Mouse (Mus musculus): ENCODE measurements around the gene H2-DMb1. TPM values are rescaled to one million over a fixed set of nuclear protein-coding genes. Genes with fewer than 3 reads are reported as not detected.

Gene H2-DMb1
- total RNA-seq, 2 experiments from 2014 or later = 0.65 to 0.98 TPM

DNA sequence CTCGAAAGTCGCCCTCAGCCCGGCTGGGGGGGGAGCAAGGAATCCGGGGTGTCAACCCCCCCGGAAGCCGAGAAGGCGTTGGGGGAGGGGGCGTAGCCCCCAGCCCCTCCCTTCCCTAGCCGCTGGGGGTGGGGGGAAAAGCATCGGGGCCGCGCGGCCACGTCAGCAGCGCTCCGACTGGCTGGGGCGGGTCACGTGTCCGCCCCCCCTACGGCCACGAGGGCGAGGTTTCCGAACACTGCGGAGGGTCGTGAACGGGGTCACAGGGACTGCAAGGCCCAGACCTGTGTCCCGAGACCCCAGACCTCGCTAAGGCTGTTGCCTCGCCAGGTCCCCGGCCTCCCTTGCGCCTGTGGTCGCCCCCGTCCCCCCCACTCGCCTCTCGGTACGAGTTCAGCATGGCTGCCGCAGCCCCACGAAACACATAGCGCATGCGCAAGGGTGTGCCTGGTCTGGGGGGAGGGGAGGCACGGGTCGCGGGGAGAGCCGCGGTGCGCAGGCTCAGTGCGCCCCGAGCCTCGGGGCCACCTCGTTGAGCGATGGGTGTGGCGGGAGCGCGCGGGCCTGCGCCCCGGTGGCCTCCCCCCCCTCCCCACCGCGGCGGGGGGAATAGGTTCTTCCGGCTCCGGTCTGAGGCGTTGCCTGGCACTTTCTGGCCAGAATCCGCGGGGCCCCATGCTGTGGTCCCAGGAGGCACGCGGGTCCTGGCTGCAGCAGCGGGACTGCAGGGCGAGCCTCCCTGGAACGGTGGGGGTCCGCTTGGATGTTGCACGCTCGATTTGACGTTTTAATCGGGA is 30.5 kb upstream of the H2-DMb1 start, which contains the start of gene Brd2:
TSS of gene Brd2 (minus strand) at position 447 of the 797 bp plus-strand sequence.
- DNase-seq (ENCODE audit: low spot score in 2 of 2) = peak; percentile 97 to 99

DNA sequence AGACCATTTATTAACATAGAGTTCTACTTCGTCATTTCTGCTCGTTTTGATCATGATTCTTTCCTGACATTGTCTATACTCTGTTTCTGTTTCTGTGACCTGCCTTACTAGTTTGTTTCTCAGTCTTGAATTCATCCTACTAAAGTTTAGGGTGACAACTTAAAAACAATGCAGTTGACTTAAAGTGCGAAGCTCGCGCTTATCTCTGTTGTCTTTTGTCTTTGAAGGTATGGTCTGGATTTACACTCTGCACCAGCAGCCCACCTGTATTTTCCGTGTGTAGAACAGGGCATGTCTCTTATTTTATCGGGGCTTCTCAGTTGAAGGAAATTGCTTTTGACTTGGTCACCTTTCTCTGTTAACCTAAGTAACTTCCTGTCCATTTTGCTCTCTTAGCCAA is 29.8 kb upstream of the H2-DMb1 start:
- no peak for DNase-seq (ENCODE audit: low spot score in 2 of 2)

DNA sequence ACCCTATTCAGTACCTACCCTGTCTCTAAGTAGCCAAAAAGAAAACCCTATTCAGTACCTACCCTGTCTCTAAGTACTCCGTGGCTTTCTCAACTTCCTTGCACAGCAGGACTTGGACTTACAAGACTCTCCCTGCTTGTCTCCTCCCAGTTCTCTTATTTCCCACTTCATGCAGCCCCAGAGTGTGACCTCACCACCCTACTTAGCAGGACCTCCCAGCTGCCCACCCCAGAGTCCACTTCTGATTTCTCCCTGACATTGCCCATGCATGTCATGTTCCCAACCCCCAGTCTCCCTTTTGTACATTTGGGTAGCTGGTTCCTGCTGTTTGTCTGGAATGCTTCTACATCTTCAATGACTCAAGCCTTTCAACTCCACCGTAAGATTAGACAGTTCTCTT is 29.4 kb upstream of the H2-DMb1 start:
- no peak for DNase-seq (ENCODE audit: low spot score in 2 of 2)

DNA sequence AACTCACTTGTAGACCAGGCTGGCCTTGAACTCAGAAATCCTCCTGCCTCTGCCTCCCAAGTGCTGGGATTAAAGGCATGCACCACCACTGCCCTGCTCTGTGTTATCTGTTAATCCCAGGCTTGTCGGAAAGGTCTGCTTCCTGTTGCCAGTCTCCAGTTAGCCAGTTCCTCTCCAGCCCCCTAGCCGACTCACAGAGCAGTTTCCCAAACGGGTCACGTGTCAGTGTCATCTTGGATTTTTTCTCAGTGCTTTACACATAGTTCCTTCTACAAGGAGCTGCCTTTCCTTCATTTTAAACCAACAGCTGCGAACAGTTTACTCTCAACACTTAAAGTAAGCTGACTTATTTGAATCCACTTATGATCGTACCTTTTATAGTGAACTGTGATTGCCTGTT is 28.2 kb upstream of the H2-DMb1 start:
- DNase-seq (ENCODE audit: low spot score in 2 of 2) = no peak

DNA sequence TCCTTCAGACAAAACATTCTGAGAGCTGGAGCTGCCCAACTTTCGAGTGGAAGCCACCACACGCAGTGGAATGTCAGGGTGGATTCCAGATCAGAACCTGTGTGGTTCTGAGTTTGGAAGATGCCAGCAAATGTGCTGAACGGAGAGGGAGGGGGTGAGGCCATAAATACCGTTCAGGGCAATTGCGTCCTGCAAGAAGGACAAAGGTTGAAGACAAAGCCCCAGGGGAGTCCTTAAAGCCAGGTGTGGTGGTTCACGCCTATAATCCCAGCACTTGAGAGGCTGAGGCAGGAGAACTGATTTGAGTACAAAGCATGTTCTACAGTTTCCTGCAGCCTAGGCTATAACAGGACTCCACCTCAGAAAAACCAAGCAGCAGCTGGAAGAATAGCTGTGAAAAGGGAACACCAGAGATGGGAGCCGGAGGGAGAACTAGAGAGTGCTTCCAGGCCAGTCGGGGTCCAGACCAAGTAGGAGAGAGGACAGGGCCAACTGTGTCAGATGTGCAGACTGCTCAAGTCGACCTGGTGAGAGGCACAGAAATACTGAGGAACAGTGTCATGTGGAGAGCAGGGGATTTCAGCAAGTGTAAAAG is 25.9 kb upstream of the H2-DMb1 start:
- DNase-seq (ENCODE audit: low spot score in 2 of 2) = no peak

DNA sequence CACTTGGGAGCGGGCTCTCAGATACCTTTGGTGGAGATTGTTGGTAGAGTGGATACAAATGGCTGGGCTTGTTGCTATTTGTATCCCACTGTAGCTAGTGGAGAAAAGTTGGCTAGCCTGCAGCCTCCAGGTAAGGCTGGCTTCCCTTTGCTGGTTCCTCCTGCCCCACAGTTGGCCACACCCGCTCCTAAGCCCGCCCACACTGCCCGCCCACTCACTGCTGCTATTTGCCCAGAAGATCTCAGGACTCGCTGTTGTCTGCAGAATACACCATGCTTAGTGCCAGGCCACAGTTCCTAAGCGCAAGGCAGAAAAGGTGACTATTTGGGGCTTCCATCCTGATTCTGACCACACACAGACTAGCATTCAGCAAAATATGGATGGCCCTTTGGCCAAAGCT is 25.4 kb upstream of the H2-DMb1 start:
- DNase-seq (ENCODE audit: low spot score in 2 of 2) = no peak

DNA sequence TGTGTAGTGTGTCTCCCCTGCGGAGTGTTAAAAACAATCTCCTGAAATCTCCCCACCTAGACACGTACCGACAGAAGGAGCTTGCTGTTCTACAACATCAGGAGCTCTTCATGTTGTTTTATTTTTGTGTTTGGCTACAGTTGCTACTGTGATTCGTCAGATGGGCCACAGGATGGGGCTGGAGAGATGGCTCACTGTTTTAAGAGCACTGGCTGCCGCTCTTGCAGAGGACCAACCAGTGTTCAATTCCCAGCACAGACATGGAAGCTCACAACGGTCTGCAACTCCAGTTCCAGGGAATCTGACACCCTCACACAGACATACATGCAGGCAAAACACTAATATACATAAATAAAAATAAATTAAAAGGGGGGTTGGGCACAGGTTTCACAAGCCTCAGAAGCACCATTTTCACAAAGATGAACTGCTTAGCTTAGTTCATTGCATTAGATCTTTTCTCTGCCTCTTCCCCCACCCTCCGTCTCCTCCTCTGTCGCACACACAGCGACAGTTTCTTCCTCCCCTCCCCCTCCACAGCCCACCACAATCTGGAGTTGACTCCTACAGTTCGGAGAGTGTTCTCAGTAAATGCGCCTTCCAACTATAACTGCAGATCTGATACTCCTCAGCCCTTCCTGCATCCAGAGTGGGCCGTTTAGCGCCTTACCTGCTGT is 24.5 kb upstream of the H2-DMb1 start:
- DNase-seq (ENCODE audit: low spot score in 2 of 2) = no peak

DNA sequence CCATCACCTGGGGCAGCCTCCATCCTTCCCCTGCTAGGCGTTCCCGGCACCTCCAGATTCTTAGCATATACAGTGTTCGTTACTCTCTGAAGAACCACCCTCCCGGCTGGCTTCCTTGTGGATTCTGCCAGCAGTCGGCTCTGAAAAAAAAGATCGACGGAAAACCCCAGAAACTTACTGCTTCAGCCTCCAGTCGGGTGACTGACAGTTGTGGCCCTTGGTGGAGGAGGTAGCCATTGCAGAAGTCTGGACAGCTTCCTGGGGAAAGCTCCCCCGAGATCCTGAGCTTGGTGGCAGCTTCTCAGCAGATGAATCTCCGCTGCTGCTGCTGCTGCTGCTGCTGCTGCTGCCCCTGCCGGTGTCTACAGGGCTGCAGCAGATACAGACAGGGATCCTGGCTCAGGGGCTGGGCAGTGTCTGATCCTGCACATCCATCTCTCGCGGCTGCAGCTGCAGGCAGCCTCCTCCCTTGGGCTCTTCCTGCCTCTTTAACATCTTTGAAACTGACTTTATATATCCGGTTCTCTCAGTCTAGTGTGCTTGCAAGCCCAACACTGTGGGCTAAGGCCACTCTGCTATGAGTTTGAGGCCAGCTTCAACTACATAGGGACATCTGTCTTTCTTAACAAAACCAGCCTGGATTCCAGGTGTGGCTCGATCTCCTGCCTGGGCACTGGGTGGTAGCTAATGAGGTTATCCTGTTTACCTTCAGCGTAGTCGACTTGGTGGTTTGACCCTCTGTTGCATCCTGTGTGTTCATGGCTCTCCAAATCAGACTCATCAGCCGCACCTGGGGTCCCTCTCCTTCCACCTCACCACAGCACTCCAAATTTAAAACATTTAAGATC is 23.7 kb upstream of the H2-DMb1 start:
- DNase-seq (ENCODE audit: low spot score in 2 of 2) = no peak

DNA sequence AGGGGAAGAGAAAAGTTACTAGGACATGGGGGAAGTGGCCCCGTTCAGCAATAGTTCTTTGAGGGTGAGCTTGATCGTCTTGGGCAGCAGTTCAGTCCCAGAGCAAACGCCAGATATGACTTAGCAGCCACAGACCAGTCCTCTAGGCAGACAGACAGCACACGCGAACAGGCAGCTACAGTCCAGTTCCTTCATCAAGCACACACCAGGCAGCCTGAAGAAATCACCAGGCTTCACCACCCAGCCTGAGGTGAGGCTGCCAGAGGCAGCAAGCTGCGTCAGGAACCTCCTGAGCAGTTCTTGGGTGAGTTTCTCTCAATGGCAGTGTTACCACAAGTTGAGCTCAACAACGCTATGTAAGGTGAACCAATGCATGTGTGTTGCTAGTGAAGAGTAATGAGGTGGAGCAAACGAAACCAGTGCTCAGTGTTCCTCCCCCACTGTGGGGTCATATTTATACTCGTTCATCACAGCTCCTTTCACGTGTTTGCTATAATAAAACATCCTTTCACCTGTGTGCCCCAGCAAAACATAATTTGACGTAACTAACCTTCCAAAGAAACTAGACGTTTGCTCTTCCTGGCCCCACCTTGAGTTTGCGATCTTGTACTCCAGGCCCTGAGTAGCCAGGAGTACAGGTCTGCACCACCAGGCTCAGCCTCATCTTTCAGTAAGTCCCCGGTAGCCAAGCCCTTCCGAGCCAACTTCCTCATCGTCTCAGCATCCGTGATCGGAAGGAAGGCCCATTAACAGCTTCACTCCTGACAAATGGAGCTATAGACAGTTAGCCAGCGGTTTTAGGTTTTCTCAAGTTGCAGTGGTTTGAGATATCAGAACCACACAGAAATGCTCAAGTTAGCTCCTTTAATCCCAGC is 22.6 kb upstream of the H2-DMb1 start:
- DNase-seq (ENCODE audit: low spot score in 2 of 2) = no peak

DNA sequence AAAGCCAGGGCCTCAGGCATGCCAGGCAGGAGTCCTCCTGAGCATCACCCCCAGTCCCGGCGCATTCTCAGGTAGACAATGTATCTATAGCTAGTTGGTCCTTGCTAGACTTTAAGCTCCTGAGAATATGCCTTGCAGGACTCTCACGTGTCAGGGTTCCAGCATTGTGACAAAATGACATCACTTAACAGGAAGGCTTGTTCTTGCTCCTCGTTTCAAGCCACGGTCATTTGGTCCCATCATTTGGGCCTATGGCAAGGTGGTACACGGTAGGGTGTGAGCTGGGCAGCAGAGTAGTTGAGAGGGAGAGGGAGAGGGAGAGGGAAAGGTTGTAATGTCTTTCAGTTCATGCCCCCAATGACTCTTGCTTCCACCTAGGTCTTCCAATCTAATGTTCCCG is 21.0 kb upstream of the H2-DMb1 start:
- DNase-seq (ENCODE audit: low spot score in 2 of 2) = no peak

DNA sequence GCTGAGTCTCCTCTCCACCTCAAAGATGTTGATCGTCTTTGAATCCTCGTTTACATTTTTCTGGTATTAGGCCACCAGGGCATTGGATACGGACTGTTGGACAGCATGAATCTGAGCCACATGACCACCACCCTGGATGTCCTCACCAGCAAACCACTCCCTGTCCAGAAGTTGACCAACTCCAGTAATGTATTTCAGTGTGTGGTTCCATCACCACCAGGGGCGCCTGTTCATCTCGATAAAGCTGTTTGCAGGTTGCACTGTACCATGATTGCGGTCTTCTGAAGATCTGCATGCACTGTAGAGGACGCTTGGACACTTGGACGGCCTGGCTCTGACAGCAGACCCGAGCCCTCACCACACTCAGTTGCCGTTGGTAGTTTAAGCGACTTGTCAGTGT is 19.6 kb upstream of the H2-DMb1 start:
- DNase-seq (ENCODE audit: low spot score in 2 of 2) = no peak

DNA sequence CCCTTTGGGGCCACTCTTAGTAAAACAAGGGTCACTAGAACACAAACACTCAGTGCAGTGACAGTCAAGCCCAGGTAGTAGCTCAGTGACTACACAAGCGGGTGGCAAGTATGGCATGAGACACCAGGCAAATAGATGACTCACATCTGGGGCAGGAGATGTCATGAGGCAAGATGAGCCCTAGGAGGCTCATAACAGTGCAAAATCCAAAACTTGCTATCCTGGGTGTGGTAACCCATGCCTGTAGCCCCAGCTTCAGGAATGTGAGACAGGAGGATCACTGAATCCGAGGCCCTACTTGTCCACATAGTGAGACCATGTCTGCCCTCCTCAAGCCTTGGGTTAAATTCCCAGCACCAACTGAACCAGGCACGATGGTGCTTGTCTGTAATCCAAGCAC is 18.4 kb upstream of the H2-DMb1 start:
- DNase-seq (ENCODE audit: low spot score in 2 of 2) = no peak

DNA sequence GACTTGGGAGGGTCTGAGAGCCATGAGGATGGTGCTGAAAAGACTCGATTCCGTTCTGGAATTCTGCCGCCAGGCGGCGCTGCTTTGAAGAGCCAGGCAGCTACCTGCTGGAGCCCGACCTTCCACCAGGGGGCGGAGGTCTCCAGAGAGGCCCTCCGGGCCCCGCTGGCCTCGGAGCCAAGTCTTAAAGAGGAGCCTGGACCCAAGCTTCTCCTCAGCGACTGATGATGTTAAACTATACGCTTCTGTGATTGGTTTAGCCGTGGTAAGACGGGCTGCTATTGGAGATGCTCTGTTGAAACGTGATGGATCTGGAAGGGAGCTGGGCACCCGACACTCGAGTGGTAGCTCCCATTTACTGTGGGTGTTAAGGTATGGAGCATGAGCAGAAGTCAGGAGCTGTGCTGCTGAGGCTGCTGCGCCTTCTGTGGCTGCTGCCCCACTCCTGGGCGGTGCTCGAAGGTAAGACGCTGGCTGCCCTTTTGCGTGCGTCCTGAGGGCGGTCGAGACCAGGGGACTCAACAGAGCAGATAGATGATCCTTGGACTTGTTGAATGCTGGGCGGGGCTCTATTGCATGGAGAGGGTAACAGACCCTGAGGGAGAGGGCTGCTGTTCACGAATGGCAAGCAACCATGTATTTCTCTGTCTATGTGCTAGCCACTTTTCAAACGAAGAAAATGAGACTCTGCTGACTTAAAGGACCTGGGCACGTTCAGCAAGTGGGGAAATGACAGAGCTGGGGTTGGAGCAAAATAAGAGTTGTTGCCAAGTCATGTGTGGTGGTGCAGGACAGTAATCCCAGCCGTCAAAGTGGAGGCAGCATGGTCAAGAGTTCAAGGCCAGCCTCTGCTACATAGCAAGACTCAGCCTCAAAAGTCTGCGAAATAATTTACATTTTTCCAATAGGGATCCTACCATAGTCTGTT is 17.3 kb upstream of the H2-DMb1 start:
- DNase-seq (ENCODE audit: low spot score in 2 of 2) = peak; percentile 98 to 99

DNA sequence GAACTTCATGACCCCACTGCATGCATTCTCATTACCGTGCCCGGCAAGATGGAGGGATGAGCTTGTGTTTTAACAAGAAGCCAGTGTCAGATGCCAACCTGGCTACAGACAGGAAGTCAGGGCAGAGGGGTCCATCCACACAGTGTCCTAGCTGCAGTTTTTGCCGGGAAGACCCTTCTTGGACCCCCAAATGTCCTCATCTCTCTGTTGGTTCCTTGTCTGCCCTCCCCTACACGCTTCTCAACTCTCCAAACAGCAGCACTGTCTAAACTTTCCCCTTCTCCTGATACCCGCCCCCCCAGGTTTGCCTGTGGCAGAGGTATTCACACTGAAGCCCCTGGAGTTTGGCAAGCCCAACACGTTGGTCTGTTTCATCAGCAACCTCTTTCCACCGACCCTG is 15.3 kb upstream of the H2-DMb1 start:
- DNase-seq (ENCODE audit: low spot score in 2 of 2) = no peak

DNA sequence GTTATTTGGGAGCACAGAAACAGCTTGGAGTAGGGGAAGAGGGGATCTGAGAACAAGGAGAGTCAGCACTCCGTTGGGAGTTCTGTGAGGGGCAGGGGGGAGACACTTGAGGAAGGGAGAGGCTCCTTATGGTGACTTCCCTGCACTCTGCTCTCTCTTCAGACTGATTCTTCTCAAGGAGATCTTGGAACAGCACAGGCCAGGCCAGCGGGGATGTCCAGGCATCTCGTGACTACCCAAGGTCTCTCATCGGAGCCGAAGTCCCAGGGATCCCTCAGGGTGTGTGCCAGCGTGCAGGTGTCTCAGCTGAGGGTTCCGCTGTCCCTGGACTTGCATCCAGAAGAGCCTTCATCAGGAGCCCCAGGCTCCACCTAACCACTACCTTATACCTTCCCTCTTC is 14.2 kb upstream of the H2-DMb1 start:
- no peak for DNase-seq (ENCODE audit: low spot score in 2 of 2)

DNA sequence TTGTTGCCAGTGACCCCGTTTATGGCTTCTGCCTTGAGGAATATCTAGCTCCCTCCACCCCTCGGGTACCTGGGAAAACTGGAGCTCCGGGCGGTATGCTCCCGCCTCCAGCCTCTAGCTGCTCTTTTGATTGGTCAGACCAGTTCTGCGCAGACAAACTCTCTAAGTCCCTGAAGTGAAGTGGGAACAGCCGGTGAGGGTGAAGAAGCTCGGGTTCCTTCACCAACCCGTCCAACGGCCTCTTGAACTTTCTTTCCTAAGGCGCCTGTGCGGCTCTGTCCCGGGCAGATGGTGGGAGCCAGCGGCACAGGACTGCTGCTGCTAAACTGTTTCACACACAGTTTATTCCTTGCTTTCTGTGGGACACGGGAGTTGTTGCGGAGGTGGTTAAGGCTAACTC is 13.5 kb upstream of the H2-DMb1 start:
- peak in 1 of 2 experiments; percentile 19 for DNase-seq (ENCODE audit: low spot score in 2 of 2)

DNA sequence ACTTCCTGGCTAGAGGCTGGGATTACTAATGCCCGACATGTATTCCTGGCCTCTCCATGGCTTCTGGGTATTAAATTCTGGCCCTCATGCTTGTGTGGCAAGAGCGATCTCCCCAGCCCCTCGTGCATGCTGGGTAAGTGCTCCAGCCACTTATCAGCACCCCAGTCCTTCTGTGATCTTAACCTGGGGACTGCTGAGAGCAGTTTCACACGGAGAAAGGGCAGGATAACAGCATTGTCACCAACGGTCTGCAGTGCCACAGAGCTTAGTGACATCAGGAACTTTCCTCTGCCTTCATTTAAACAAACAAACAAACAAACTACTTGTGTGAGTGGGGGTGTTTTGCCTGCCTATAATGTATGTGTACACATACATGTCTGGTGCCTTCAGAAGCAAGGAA is 12.6 kb upstream of the H2-DMb1 start:
- DNase-seq (ENCODE audit: low spot score in 2 of 2) = no peak

DNA sequence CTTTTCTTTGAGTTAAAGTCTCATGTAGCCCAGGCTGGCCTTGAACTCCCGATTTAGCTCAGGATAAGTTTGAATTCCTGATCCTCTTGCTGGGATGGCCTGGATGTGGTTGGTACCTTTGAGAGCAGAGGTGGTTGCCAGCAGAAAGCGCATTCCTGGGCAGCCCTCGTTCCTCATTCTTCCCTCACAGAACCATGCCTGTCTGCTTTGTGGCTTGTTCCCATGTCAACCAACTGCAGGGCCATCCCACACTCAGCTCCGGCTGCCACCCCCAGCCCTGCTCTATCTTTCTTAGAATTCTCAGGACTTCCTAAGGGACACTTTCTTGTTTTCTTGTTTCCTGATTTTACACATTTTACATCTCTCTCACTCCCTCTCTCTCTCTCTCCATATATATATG is 11.4 kb upstream of the H2-DMb1 start:
- no peak for DNase-seq (ENCODE audit: low spot score in 2 of 2)

DNA sequence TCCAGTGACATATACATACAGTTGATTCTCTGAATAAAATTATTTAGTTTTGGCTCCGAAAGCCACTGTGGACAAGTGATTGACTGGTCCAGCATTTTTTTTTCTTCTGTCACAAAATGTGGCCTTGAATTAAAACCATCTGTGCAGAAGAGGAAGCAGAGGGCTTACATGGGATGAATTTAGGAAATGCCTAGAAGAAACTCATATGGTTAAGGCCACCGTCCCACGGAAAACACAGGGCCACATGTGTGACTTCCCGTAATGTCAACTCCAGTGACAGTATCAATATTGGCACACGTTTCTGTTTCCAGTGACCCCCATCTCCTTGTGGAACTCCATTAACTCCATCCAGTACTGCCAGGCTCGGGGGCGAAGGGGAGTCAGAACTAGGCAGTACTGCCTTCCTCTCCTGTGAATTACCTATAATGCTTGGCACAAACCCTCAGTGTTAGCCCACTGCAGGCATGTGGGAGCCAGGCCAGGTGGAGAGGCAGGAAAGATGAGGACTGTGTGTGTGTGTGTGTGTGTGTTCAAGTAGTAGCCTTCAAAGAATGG is 10.3 kb upstream of the H2-DMb1 start:
- DNase-seq (ENCODE audit: low spot score in 2 of 2) = no peak
